Mouse (Mus musculus): Measurements from ENCODE around the gene Clic5. TPM values are rescaled to one million over a fixed set of nuclear protein-coding genes. Genes with fewer than 3 reads are reported as not detected.

Gene Clic5
- total and polyA plus RNA-seq, 2 experiments, result 0.15 to 0.37 TPM

GRCm38 (mm10) chr17:44328147-44328482, 139.7 kb downstream of the Clic5 start:
- no peak overlapping the region for H3K27ac ChIP-seq (replicated peaks; ENCODE audit: insufficient read depth, low read depth, low read length)
- TF ChIP-seq CTCF (IDR thresholded peaks at IDR 0.05; ENCODE audit: low read depth, low read length) (no peak), POLR2A (IDR thresholded peaks at IDR 0.05; ENCODE audit: extremely low read depth, insufficient read depth, low read length) (no peak)
- 86% methylated on average over 5 of the region's 5 CpGs for WGBS
- H3K9ac ChIP-seq (ENCODE audit: low read depth, low read length), result no peak overlapping the region
- H3K36me3 ChIP-seq (ENCODE audit: control insufficient read depth, insufficient read depth, low read length), result no peaks in the 10 kb centered on the region
- no peaks in the 10 kb centered on the region for H3K79me2 ChIP-seq (ENCODE audit: control insufficient read depth, insufficient read depth, low read length)
- H3K4me1 ChIP-seq (ENCODE audit: control insufficient read depth, insufficient read depth, low read length), result no peaks in the 10 kb centered on the region
- H3K27me3 ChIP-seq (ENCODE audit: control insufficient read depth, insufficient read depth, low read length), result no peaks in the 10 kb centered on the region
- no peak for DNase-seq (ENCODE audit: extremely low read depth, low read depth, low spot score)
- no peak overlapping the region for H3K4me3 ChIP-seq (ENCODE audit: insufficient read depth, low read depth, low read length)

Other genes with a start within 250 kb of the Clic5 start
- 19.7 and 23.5 TPM in 2 replicates for gene Enpp5, start 109.8 kb upstream of the Clic5 start, total RNA-seq (2014; rRNA removed)
- gene Enpp5, start 109.8 kb upstream of the Clic5 start, polyA plus RNA-seq (2012; rRNA removed), result 9.1 and 9.4 TPM in 2 replicates
- 6.1 and 7.7 TPM in 2 replicates for gene Enpp4, start 82.8 kb upstream of the Clic5 start, total RNA-seq (2014; rRNA removed)
- 2.4 and 2.6 TPM in 2 replicates for gene Enpp4, start 82.8 kb upstream of the Clic5 start, polyA plus RNA-seq (2012; rRNA removed)